Mouse (Mus musculus) cerebellum, adult 2 months (tissue): ENCODE data around the gene Schip1.

Experiments
- CTCF ChIP-seq: fragments of 200-500 bp; IDR thresholded peaks from 2 replicates; pipeline ENCODE4 v1.5.1; 2011; ENCODE audit warnings: low read depth, mild to moderate bottlenecking, control low read depth, low read length, moderate library complexity, borderline replicate concordance; ENCODE audit not compliant: insufficient read depth
- POLR2A ChIP-seq: fragments of 200-500 bp; IDR thresholded peaks from 2 replicates; pipeline ENCODE4 v1.6.1; 2011; ENCODE audit warnings: low read length, control low read depth, borderline replicate concordance; ENCODE audit not compliant: insufficient read depth

DNA sequence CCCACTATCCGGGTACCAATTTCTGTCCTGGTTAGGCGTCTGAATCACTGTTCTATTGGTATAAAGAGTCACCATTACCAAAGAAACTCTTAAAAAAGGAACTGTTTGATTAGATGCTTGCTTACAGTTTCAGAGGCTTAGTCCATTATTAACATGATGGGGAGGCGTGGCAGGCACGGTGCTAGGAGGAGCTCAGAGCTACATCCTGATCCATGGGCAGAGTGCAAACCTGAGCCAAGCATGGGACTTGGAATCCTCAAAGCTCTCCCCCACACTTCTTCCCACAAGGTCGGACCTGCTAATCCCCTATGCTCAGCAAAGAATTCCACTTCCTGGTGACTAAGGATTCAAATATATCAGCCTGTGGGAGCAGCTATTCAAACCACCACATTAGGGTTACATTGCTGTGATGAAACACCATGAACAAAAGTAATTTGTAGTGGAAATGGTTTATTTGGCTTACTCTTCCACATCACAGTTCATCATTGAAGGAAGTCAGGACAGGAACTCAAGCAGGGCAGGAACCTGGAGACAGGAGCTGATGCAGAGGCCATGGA lies 604.9 kb downstream of the Schip1 start:
- TF ChIP-seq CTCF (no peak), POLR2A (no peak)
